Mouse (Mus musculus): ENCODE data around the gene Wnt8b. TPM values are rescaled to one million over a fixed set of nuclear protein-coding genes. Genes with fewer than 3 reads are reported as not detected.
"Not testable (repeated sequence)": the region's sequence is repeated elsewhere in the genome, so short reads cannot be mapped to it uniquely, and the experiment has no call there.

Gene Wnt8b
- under 1 TPM; 0.10 to 0.20 TPM for total RNA-seq (2021)
- long read RNA-seq, experiment 1: 0 reads
- long read RNA-seq, experiment 2: 0 reads

DNA sequence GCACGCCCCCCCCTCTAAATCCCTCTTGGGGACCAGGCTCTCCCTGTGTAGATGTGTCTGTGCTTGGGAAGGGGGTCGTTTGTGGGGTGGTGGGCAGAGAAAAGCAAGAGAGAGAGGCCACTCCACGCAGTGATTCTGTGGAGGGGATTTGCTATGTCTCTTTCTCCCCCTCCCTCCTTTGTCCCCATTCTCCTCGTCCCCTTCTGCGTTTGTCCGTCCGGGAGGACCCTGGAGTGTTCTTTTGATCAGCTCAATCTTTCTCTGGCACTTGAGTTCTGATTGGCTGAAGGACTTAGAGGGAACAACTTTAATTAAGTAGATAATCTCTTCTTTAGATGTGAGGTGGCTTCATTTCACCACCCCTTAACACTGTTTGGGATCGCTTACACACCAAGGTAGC is at the start of gene Wnt8b:
TSS of gene Wnt8b (plus strand) at position 345 of the 400 bp plus-strand sequence.
- no peak for DNase-seq (ENCODE audit: low spot score in 2 of 2)

- DNase-seq (ENCODE audit: low spot score in 2 of 2): no peak
Observed at GRCm38 (mm10) chr19:44445755-44446154, 47.5 kb upstream of the Wnt8b start.

DNA sequence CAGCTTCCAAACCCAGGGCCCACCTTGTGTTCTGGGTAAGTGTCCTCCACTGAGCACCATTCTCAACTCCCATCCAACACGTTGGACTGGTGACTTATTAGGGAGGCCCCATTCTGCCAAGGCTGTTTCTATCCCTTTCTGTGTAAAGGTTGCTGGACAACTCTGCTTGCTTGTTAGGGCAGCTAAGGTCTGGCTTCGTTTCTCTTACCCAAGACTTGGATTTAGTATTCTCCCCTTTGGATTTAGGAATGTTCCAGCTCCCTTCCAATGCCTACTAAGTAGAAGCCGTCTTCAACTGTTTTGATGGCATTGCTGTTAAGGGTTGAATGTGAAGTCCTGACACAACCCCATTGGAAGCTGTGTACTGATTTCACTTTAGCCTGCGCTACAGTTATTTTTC is 45.3 kb upstream of the Wnt8b start:
- DNase-seq (ENCODE audit: low spot score in 2 of 2): no peak

DNA sequence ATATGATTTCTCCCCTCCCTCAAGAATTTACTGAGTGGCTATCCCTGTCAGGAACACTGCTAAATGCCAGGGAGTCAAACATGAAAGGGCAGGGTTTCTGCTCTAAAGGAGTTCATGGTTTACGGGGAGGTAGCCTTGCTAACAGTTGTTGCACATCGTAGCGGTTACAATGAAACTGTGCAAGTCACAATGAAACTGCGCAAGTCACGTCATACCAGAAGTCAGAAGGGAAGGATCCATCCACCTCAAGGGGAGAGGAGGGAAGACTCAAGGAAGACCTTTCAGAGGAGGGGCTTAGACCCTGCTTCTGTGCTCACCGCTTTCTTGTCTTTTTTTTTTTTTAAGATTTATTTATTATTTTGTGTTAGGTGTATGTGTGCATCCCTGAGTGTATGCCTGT is 38.4 kb upstream of the Wnt8b start:
- DNase-seq (ENCODE audit: low spot score in 2 of 2): no peak

DNA sequence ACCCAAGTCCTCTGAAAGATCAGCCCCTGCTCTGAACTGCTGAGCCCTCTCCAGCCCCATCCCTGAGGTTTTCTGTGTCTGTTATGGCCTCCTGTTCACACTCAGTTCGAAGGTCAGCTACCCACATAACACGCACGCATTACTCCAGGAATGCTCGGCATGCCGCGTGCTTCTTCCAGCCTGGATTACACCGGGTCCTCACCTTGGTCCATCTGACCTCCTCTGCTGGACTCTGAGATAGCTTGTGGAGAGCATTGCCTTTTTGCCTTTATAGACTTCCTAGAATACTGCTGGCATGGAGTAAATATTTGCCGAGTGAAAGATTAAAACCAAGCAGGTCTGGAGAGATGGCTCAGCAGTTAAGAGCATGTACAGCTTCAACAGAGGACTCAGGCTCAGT is 37.9 kb upstream of the Wnt8b start:
- no peak for DNase-seq (ENCODE audit: low spot score in 2 of 2)

- DNase-seq (ENCODE audit: low spot score in 2 of 2): no peak
Observed at GRCm38 (mm10) chr19:44457359-44458055, 35.8 kb upstream of the Wnt8b start.

- DNase-seq (ENCODE audit: low spot score in 2 of 2): no peak
Observed at GRCm38 (mm10) chr19:44458696-44459095, 34.6 kb upstream of the Wnt8b start.

DNA sequence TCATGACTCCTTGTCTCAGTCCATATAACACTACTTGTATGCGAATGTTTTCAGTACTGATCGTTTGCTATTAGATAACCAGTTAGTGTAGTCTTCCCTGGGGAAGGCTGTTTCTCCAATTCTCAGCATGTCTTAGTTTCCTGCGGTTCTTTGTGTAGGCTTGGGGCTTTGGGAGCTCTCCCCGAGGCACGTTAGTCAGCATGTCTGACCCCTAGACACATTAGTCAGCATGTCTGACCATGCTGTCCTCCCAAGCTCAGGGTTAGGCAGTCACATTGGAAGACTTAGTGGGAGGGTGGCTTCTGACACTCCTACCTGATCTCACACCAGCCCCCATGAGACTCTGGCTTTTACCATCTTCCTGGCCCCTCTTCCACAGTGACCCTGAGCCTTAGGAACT is 32.8 kb upstream of the Wnt8b start:
- no peak for DNase-seq (ENCODE audit: low spot score in 2 of 2)

- no peak for DNase-seq (ENCODE audit: low spot score in 2 of 2)
Observed at GRCm38 (mm10) chr19:44461500-44461899, 31.8 kb upstream of the Wnt8b start.

DNA sequence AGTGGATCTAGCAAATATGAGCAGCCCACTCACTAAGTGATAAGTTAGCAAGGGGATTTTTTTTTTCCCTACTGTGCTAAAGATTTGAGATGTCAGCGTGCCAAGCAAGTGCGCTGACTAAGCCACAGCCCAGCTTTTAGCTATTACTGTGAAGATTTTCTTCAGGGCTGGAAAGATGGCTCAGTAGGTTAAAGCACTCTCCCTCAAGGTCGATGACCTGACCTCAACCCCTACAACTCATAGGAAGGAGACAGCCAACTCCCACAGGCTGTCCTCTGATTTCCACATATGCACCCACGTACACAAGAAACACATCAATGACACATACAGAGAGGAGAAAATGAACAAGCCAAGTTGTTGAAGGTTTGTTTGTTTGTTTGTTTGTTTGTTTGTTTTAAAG is 31.1 kb upstream of the Wnt8b start:
- no peak for DNase-seq (ENCODE audit: low spot score in 2 of 2)

DNA sequence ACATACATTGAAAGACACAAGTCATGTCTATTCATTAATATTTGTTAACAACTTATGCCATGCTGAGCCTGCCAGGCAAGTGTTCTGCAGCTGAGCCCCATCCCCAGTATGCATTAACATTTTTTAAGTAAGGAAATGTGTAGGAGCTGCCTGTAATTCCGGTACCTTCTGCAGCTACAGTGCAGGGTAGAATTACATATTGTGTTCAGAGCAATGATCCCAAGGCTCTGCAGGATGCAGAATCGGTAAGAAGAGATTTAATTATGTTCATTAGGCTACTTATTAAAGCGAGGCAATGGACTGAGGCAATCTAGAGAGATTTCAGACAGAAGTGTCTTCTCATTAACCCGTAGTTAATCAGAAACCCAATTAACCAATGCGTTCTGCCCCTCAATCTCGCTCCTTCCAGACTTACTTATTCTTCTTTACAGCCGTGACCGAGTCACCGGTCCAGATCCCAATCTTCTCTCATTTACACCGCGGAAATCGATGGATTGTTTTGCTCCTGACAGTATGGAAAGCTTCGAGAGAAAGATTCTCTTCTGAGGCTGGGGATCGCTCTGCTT is 27.2 kb upstream of the Wnt8b start:
- not testable (repeated sequence) for DNase-seq (ENCODE audit: low spot score in 2 of 2)

GRCm38 (mm10) chr19:44474158-44474557 is 19.1 kb upstream of the Wnt8b start:
- peak; percentile 77 to 82 for DNase-seq (ENCODE audit: low spot score in 2 of 2)

DNA sequence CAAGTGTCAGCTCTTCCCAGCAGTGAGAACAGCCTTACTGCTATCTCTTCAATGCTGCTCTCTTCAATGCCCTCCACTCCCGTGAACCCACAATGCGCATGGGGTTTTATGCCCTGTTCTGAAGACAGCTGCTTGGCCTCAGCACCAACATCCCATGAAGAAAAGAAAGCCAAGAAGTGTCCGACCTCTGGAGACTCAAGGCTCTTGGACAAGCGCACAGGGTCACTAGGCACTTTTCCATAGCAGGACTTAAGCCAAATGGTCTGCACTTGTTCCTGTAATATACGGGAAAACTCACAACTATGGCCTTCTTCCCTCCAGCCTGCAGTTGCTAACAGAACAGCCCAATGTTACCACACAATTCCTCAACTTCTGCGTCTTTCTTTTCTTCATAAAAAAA is 18.0 kb upstream of the Wnt8b start:
- DNase-seq (ENCODE audit: low spot score in 2 of 2): no peak

GRCm38 (mm10) chr19:44476541-44476940 is 16.7 kb upstream of the Wnt8b start:
- DNase-seq (ENCODE audit: low spot score in 2 of 2): no peak

DNA sequence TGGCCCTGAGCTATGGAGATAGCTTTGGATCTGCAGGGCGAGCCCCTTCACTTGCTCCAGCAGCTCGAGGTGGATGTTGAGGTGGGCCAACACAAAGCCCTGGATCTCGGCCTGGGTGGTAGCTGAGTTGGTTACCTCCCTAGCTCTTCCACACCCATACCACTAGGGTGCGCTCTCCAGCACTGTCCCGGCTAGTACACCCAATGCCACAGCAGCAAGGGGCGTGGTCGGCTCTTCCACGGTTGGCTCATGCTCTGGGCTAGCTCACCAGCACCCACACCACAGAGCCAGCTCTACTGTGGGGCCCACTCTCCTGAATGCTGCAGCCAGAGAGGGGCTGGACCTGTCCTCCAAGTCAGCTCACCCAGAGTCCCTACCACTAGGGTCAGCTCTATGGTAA is 6.0 kb upstream of the Wnt8b start:
- peak; percentile 49 to 57 for DNase-seq (ENCODE audit: low spot score in 2 of 2)

DNA sequence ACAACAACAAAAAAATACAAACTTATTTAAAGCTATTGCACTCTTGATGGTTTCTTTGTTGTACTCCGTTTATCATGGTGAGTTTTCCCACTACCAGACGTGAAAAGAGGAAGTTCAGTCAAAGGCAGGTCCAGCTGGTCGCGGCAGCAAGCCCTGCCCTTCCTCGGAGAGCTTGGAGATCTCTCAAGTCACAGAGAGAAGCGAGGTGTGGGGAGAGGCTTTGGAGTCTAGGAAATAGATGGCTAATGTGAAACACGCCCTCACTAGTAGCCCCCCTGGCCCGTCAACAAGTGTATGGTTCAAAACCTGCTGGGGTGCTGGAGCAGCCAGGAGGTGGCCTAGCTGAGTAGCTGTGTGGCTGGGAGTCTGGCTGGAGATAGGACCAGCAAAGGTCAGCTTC is 3.2 kb downstream of the Wnt8b start:
- no peak for DNase-seq (ENCODE audit: low spot score in 2 of 2)

DNA sequence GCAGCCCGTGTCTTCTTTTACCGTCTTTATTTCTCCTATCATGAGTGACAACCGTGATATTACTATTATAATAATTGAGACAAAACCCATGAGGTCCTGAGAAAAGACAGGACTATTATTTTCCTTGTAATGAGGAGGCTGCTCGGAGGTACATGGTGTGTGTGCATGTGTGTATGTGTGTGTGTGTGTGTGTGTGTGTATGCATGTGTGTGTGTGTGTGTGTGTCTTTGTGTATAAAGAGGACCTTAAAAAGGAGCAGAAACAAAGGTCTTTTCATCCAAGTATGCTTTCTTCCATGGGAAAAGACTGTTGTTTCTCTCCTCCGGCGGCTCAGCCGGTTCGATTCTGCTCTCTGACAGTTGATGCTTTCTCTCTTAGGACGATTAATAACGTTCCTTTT is 3.7 kb downstream of the Wnt8b start:
- no peak for DNase-seq (ENCODE audit: low spot score in 2 of 2)

GRCm38 (mm10) chr19:44498936-44499335 is 5.7 kb downstream of the Wnt8b start:
- DNase-seq (ENCODE audit: low spot score in 2 of 2): no peak

GRCm38 (mm10) chr19:44500240-44500639 is 7.0 kb downstream of the Wnt8b start:
- no peak for DNase-seq (ENCODE audit: low spot score in 2 of 2)

- DNase-seq (ENCODE audit: low spot score in 2 of 2): no peak
Observed at GRCm38 (mm10) chr19:44501925-44502324, 8.7 kb downstream of the Wnt8b start.

GRCm38 (mm10) chr19:44502741-44503140 is 9.5 kb downstream of the Wnt8b start:
- no peak for DNase-seq (ENCODE audit: low spot score in 2 of 2)

DNA sequence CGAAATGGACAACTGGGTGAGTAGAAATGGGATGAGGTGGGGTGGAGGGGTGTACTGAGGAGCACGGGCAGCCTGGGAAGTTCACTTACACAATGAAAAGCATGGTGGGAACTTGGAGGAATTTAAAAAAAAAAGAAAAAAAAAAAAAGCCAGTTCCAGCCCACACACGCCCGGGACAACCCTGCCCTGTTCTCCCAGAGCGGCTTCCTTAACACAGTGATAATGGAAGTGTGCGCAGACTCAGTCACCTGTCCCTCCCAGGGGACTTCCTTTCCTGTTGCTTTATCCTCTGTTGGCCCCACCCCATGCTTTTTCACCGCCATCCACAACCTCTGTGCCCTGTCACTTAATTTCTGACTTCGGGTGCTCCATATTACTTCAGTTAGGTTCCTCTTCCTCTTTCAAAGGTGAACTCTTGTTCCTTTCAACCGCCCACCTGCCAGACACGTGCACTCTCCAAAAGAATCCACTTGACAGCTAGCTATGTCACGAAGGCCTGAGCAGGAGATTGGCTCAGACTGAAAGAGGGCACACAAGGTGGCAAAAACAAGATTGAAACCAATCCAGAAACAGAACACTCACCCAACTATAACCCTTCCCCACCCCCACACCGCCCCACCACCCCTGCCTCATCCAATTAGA is 17.4 kb downstream of the Wnt8b start:
- no peak for DNase-seq (ENCODE audit: low spot score in 2 of 2)

Data from adrenal gland, adult 18-20 months (tissue).